Mouse (Mus musculus) limb, embryonic 12.5 days (tissue): ENCODE measurements around the gene Mettl7b. TPM values are rescaled to one million over a fixed set of nuclear protein-coding genes. Genes with fewer than 3 reads are reported as not detected.

Experiments used
- polyA plus RNA-seq: library from polyadenylated mRNA; unstranded; fragments of >200 nt; fragmentation: Nextera tagmentation; extraction: Ambion mirVana; gene quantifications from 2 replicates; pipeline ENCODE4 v1.2.1, GENCODE M21; 2016

Gene Mettl7b
- polyA plus RNA-seq, 1 experiment from 2014 or later = not detected

Other genes starting within 250 kb of the Mettl7b start
- 8.4 and 8.9 TPM in 2 replicates for gene Dgka, start 216.1 kb downstream of the Mettl7b start, polyA plus RNA-seq
- 54.2 and 55.2 TPM in 2 replicates for gene Pym1, start 213.1 kb downstream of the Mettl7b start, polyA plus RNA-seq
- gene Mmp19, start 170.1 kb downstream of the Mettl7b start, polyA plus RNA-seq = 0.36 and 0.50 TPM in 2 replicates
- 56.4 and 58.0 TPM in 2 replicates for gene Dnajc14, start 156.9 kb downstream of the Mettl7b start, polyA plus RNA-seq
- gene Tmem198b, start 156.6 kb downstream of the Mettl7b start, polyA plus RNA-seq = 22.6 and 23.4 TPM in 2 replicates
- 241 and 260 TPM in 2 replicates for gene Sarnp, start 143.7 kb downstream of the Mettl7b start, polyA plus RNA-seq
- gene Ormdl2, start 139.3 kb downstream of the Mettl7b start, polyA plus RNA-seq = 27.9 and 31.6 TPM in 2 replicates
- 15.2 and 20.7 TPM in 2 replicates for gene Gdf11, start 69.3 kb downstream of the Mettl7b start, polyA plus RNA-seq
- 522 and 547 TPM in 2 replicates for gene Cd63, start 60.0 kb downstream of the Mettl7b start, polyA plus RNA-seq
- 9.3 and 11.4 TPM in 2 replicates for gene Rdh5, start 38.1 kb downstream of the Mettl7b start, polyA plus RNA-seq
- 197 and 202 TPM in 2 replicates for gene Bloc1s1, start 37.0 kb downstream of the Mettl7b start, polyA plus RNA-seq
- gene Itga7, start 27.2 kb downstream of the Mettl7b start, polyA plus RNA-seq = 1.3 and 1.7 TPM in 2 replicates
- not detected in 2 replicates for gene Olfr9, start 28.4 kb upstream of the Mettl7b start, polyA plus RNA-seq
- gene Olfr763, start 49.8 kb upstream of the Mettl7b start, polyA plus RNA-seq = not detected in 2 replicates
- gene Olfr764-ps1, start 78.9 kb upstream of the Mettl7b start, polyA plus RNA-seq = not detected in 2 replicates
- not detected in 2 replicates for gene Olfr765, start 89.0 kb upstream of the Mettl7b start, polyA plus RNA-seq
- gene Olfr766-ps1, start 108.0 kb upstream of the Mettl7b start, polyA plus RNA-seq = not detected in 2 replicates
- not detected in 2 replicates for gene Olfr767, start 121.9 kb upstream of the Mettl7b start, polyA plus RNA-seq
- not detected in 2 replicates for gene Olfr768, start 138.4 kb upstream of the Mettl7b start, polyA plus RNA-seq
- gene Olfr769, start 156.9 kb upstream of the Mettl7b start, polyA plus RNA-seq = not detected in 2 replicates
- gene Olfr770, start 178.0 kb upstream of the Mettl7b start, polyA plus RNA-seq = not detected in 2 replicates
- not detected in 2 replicates for gene Olfr771, start 203.8 kb upstream of the Mettl7b start, polyA plus RNA-seq
- gene Olfr772, start 216.9 kb upstream of the Mettl7b start, polyA plus RNA-seq = not detected in 2 replicates
- gene Olfr773, start 226.4 kb upstream of the Mettl7b start, polyA plus RNA-seq = not detected in 2 replicates